Mouse (Mus musculus) stomach, embryonic 14.5 days (tissue): ENCODE measurements around the gene Rnf185. TPM values are rescaled to one million over a fixed set of nuclear protein-coding genes. Genes with fewer than 3 reads are reported as not detected.

Source experiments
- ATAC-seq: fragments of 200-750 bp; cut with Nextera tagmentation; 2 replicates; pipeline ENCODE4 v1.8.0; 2017; ENCODE audit warnings: low read depth, moderate TSS enrichment; ENCODE audit not compliant: insufficient number of reproducible peaks, insufficient read depth, low FRiP score
- H3K27ac ChIP-seq: fragments of 300-500 bp; sonication (generic); 2 replicates; pipeline ENCODE4 v1.5.1; 2014; ENCODE audit warnings: mild to moderate bottlenecking, low read length, moderate library complexity, mixed read lengths
- H3K27me3 ChIP-seq: fragments of 300-500 bp; sonication (generic); 2 replicates; pipeline ENCODE4 v1.6.1; 2014; ENCODE audit warnings: low read length, control low read depth, mixed read lengths; ENCODE audit not compliant: control insufficient read depth, insufficient read depth
- H3K36me3 ChIP-seq: fragments of 300-500 bp; sonication (generic); 2 replicates; pipeline ENCODE4 v1.6.1; 2014; ENCODE audit warnings: mild to moderate bottlenecking, control low read depth, low read length, moderate library complexity, mixed read lengths; ENCODE audit not compliant: control insufficient read depth, insufficient read depth
- H3K4me1 ChIP-seq: fragments of 300-500 bp; sonication (generic); 2 replicates; pipeline ENCODE4 v1.6.1; 2014; ENCODE audit warnings: low read length, control low read depth, mixed read lengths; ENCODE audit not compliant: control insufficient read depth, insufficient read depth
- H3K4me2 ChIP-seq: fragments of 300-500 bp; sonication (generic); replicated peaks from 2 replicates; pipeline ENCODE4 v1.6.1; 2014; ENCODE audit warnings: low read depth, low read length, control low read depth
- H3K4me3 ChIP-seq: fragments of 300-500 bp; sonication (generic); 2 replicates; pipeline ENCODE4 v1.5.1; 2014; ENCODE audit warnings: low read depth, low read length, control low read depth
- H3K9ac ChIP-seq: fragments of 300-500 bp; sonication (generic); replicated peaks from 2 replicates; pipeline ENCODE4 v1.6.1; 2014; ENCODE audit warnings: low read depth, mild to moderate bottlenecking, control low read depth, low read length, moderate library complexity, mixed read lengths
- H3K9me3 ChIP-seq: fragments of 300-500 bp; sonication (generic); 2 replicates; pipeline ENCODE4 v1.6.1; 2016; ENCODE audit warnings: low read depth, low read length, control low read depth; ENCODE audit not compliant: control insufficient read depth
- WGBS: fragments of 180-500 bp; shearing (Covaris S2); extraction: QIAGEN DNeasy Blood & Tissue Kit; methylation state at CpG from one replicate; pipeline ENCODE4 v1.1.7; 2014; 5-methylcytosine and 5-hydroxymethylcytosine counted together
- polyA plus RNA-seq: library from polyadenylated mRNA; unstranded; fragments of >200 nt; fragmentation: Nextera tagmentation; extraction: Ambion mirVana; gene quantifications from 2 replicates; pipeline ENCODE4 v1.2.1, GENCODE M21; 2014

Rnf185 gene
- polyA plus RNA-seq, 1 experiment from 2014 or later = 34.2 TPM

GRCm38 (mm10) chr11:3370928-3371598 lies 81.1 kb downstream of the Rnf185 start:
- peaks cover 40% of the 10 kb centered on the region for H3K4me1 ChIP-seq
- peak; percentile 93 for ATAC-seq
- H3K27me3 ChIP-seq = no peaks in the 10 kb centered on the region
- 3% methylated on average over 27 of the region's 27 CpGs for WGBS
- no peaks in the 10 kb centered on the region for H3K36me3 ChIP-seq
- H3K4me3 ChIP-seq = peak overlapping the region; percentile 51
- peak overlapping the region; percentile 52 for H3K9ac ChIP-seq
- no peaks in the 10 kb centered on the region for H3K9me3 ChIP-seq
- H3K4me2 ChIP-seq = peak overlapping the region; percentile 84
- peak overlapping the region; percentile 85 for H3K27ac ChIP-seq

- peaks cover 40% of the 10 kb centered on the region for H3K4me1 ChIP-seq
- H3K4me3 ChIP-seq = 0 out of 2 replicates have a peak overlapping the region, but pooled peaks have one; percentile 51
Measured at GRCm38 (mm10) chr11:3370162-3370561, 82.0 kb downstream of the Rnf185 start.

GRCm38 (mm10) chr11:3369449-3369848 lies 82.7 kb downstream of the Rnf185 start:
- H3K4me3 ChIP-seq = no peak overlapping the region
- ATAC-seq = no peak
- H3K27me3 ChIP-seq = no peaks in the 10 kb centered on the region
- no peaks in the 10 kb centered on the region for H3K36me3 ChIP-seq
- 61% methylated on average over 5 of the region's 5 CpGs for WGBS
- H3K4me2 ChIP-seq = peak overlapping the region; percentile 13
- H3K9ac ChIP-seq = no peak overlapping the region
- H3K27ac ChIP-seq = peak overlapping the region; percentile 85
- no peaks in the 10 kb centered on the region for H3K9me3 ChIP-seq
- peaks cover 34% of the 10 kb centered on the region for H3K4me1 ChIP-seq

More at GRCm38 (mm10) chr11:3370162-3370561, 82.0 kb downstream of the Rnf185 start:
- Histone ChIP-seq H3K4me2 (peak overlapping the region; percentile 84), H3K9ac (no peak overlapping the region), H3K36me3 (no peaks in the 10 kb centered on the region), H3K27me3 (no peaks in the 10 kb centered on the region), H3K9me3 (no peaks in the 10 kb centered on the region), H3K27ac (peak overlapping the region; percentile 85)
- no peak for ATAC-seq
- WGBS = 68% methylated on average over 2 of the region's 2 CpGs

- no peak overlapping the region for H3K9ac ChIP-seq
- no peak overlapping the region for H3K4me3 ChIP-seq
Measured at GRCm38 (mm10) chr11:3368983-3369382, 83.2 kb downstream of the Rnf185 start.

GRCm38 (mm10) chr11:3366411-3366810 lies 85.8 kb downstream of the Rnf185 start:
- H3K4me2 ChIP-seq = no peak overlapping the region
- no peak overlapping the region for H3K27ac ChIP-seq
- H3K36me3 ChIP-seq = no peaks in the 10 kb centered on the region; the same call in 1 of the 2 replicates
- H3K27me3 ChIP-seq = no peaks in the 10 kb centered on the region
- peaks cover 18% of the 10 kb centered on the region for H3K4me1 ChIP-seq
- no peak overlapping the region for H3K9ac ChIP-seq
- no peak for ATAC-seq
- H3K4me3 ChIP-seq = no peak overlapping the region
- no peaks in the 10 kb centered on the region for H3K9me3 ChIP-seq
- 85% methylated on average over 7 of the region's 7 CpGs for WGBS

More at GRCm38 (mm10) chr11:3368983-3369382, 83.2 kb downstream of the Rnf185 start:
- Histone ChIP-seq H3K27ac (peak overlapping the region; percentile 85), H3K4me1 (peaks cover 29% of the 10 kb centered on the region), H3K36me3 (no peaks in the 10 kb centered on the region), H3K9me3 (no peaks in the 10 kb centered on the region), H3K27me3 (no peaks in the 10 kb centered on the region), H3K4me2 (peak overlapping the region; percentile 13)
- WGBS = 36% methylated on average over 7 of the region's 7 CpGs
- ATAC-seq = no peak

Other genes with a start within 250 kb of the Rnf185 start
- gene Eif4enif1, start 250.0 kb downstream of the Rnf185 start, polyA plus RNA-seq = 59.5 and 62.7 TPM in 2 replicates
- 200 and 211 TPM in 2 replicates for gene Drg1, start 185.9 kb downstream of the Rnf185 start, polyA plus RNA-seq
- gene Patz1, start 163.5 kb downstream of the Rnf185 start, polyA plus RNA-seq = 48.1 and 51.1 TPM in 2 replicates
- 11.4 and 14.1 TPM in 2 replicates for gene Pik3ip1, start 122.0 kb downstream of the Rnf185 start, polyA plus RNA-seq
- 90.3 and 95.8 TPM in 2 replicates for gene Limk2, start 43.2 kb downstream of the Rnf185 start, polyA plus RNA-seq
- gene Pla2g3, start 35.9 kb upstream of the Rnf185 start, polyA plus RNA-seq = 0.17 and 0.52 TPM in 2 replicates
- gene Inpp5j, start 52.5 kb upstream of the Rnf185 start, polyA plus RNA-seq = 1.2 and 2.0 TPM in 2 replicates
- gene Selenom, start 62.3 kb upstream of the Rnf185 start, polyA plus RNA-seq = 154 and 160 TPM in 2 replicates
- 109 and 112 TPM in 2 replicates for gene Smtn, start 88.2 kb upstream of the Rnf185 start, polyA plus RNA-seq
- 25.4 and 26.8 TPM in 2 replicates for gene Morc2a, start 196.8 kb upstream of the Rnf185 start, polyA plus RNA-seq